13 mouse cellular contexts compared by ENCODE assay signal in genomic region chr2:153175995-153176570, GRCm38 (mm10).
"Had no signal": no experiment of that assay in that cellular context is flagged by ENCODE, and none has a peak within 500 bp of the region (broad histone marks: within the 10 kb centered on the region; RNA-seq: fewer than 3 reads in every experiment).

No protein-coding gene starts in this region.

- DNase-seq: kidney, adult 11 months; kidney, adult 9 months; kidney, postnatal 10 days; left cerebral cortex, postnatal 4 days; lung, postnatal 4 days; midbrain, embryonic 14.5 days; right cerebral cortex, adult 18-20 months; right cerebral cortex, postnatal 25 days; thymus, postnatal 4 days had no signal

- H3K4me3 ChIP-seq: midbrain, embryonic 10.5 days; myocyte; neural tube, embryonic 15.5 days had no signal

- H3K9me3 ChIP-seq: midbrain, embryonic 10.5 days; neural tube, embryonic 15.5 days had no signal

- H3K4me1 ChIP-seq: midbrain, embryonic 10.5 days; neural tube, embryonic 15.5 days had no signal

- H3K9ac ChIP-seq: liver, embryonic 14.5 days; neural tube, embryonic 15.5 days had no signal

- H3K27me3 ChIP-seq: neural tube, embryonic 15.5 days had no signal

- H3K27ac ChIP-seq: liver, embryonic 14.5 days; midbrain, embryonic 10.5 days; neural tube, embryonic 15.5 days had no signal

- H3K4me2 ChIP-seq: neural tube, embryonic 15.5 days had no signal
